Mouse (Mus musculus): Measurements from ENCODE around the gene Tacc2.

- no peak for TF ChIP-seq CTCF (IDR thresholded peaks at IDR 0.05; ENCODE audit: low read depth)
- TF ChIP-seq EP300 (optimal IDR thresholded peaks at IDR 0.05): no peak
Observed at GRCm38 (mm10) chr7:130764160-130764559, 186.9 kb downstream of the Tacc2 start.

All from stomach, postnatal 0 days (tissue).